Mouse (Mus musculus) limb, embryonic 14.5 days (tissue): ENCODE data around the gene Ndufa4l2. TPM values are rescaled to one million over a fixed set of nuclear protein-coding genes. Genes with fewer than 3 reads are reported as not detected.

Experiments
- ATAC-seq: fragments of 200-750 bp; cut with Nextera tagmentation; 2 replicates; pipeline ENCODE4 v1.8.0; 2017; ENCODE audit warnings: low read depth, moderate number of reproducible peaks, moderate TSS enrichment; ENCODE audit not compliant: low FRiP score
- DNase-seq: peaks from one replicate; pipeline ENCODE4 v3.0.0-alpha.2; 2015; ENCODE audit warnings: low spot score
- H3K27ac ChIP-seq: fragments of 300-500 bp; sonication (generic); replicated peaks from 2 replicates; pipeline ENCODE4 v1.5.1; 2014; ENCODE audit warnings: low read depth, mild to moderate bottlenecking, low read length, moderate library complexity, mixed read lengths
- H3K27me3 ChIP-seq: fragments of 300-500 bp; sonication (generic); 2 replicates; pipeline ENCODE4 v1.6.1; 2014; ENCODE audit warnings: low read length, mixed read lengths; ENCODE audit not compliant: control insufficient read depth, insufficient read depth
- H3K36me3 ChIP-seq: fragments of 300-500 bp; sonication (generic); 2 replicates; pipeline ENCODE4 v1.6.1; 2014; ENCODE audit warnings: mild to moderate bottlenecking, low read length, moderate library complexity, mixed read lengths; ENCODE audit not compliant: control insufficient read depth, insufficient read depth
- H3K4me1 ChIP-seq: fragments of 300-500 bp; sonication (generic); 2 replicates; pipeline ENCODE4 v1.6.1; 2014; ENCODE audit warnings: antibody characterized with exemption, low read length, mixed read lengths; ENCODE audit not compliant: control insufficient read depth, insufficient read depth
- H3K4me2 ChIP-seq: fragments of 300-500 bp; sonication (generic); replicated peaks from 2 replicates; pipeline ENCODE4 v1.6.1; 2014; ENCODE audit warnings: low read depth, mild to moderate bottlenecking, low read length, moderate library complexity; ENCODE audit not compliant: severe bottlenecking
- H3K4me3 ChIP-seq: fragments of 300-500 bp; sonication (generic); replicated peaks from 2 replicates; pipeline ENCODE4 v1.5.1; 2014; ENCODE audit warnings: low read length
- H3K9ac ChIP-seq: fragments of 300-500 bp; sonication (generic); 2 replicates; pipeline ENCODE4 v1.6.1; 2014; ENCODE audit warnings: mild to moderate bottlenecking, low read depth, low read length, moderate library complexity; ENCODE audit not compliant: severe bottlenecking
- H3K9me3 ChIP-seq: fragments of 300-500 bp; sonication (generic); 2 replicates; pipeline ENCODE4 v1.6.1; 2016; ENCODE audit warnings: low read length; ENCODE audit not compliant: control insufficient read depth
- POLR2A ChIP-seq: fragments of 200-500 bp; IDR thresholded peaks from 2 replicates; pipeline ENCODE4 v1.8.0; 2012; ENCODE audit warnings: inconsistent platforms, mild to moderate bottlenecking, moderate library complexity, borderline replicate concordance; ENCODE audit not compliant: insufficient read depth, insufficient read length; ENCODE audit errors: extremely low read depth
- WGBS: fragments of 180-500 bp; shearing (Covaris S2); extraction: QIAGEN DNeasy Blood & Tissue Kit; methylation state at CpG from one replicate; pipeline ENCODE4 v1.1.7; 2014; 5-methylcytosine and 5-hydroxymethylcytosine counted together
- polyA plus RNA-seq, 2 experiments: library from polyadenylated mRNA; depleted of rRNA in 1 of 2; stranded (reverse) in 1 of 2; unstranded in 1 of 2; fragments of >200 nt; fragmentation: Nextera tagmentation in 1 of 2; extraction: Ambion mirVana in 1 of 2; gene quantifications; 2 replicates each; pipeline versions ENCODE4 v1.2.1 to v1.2.3; 2012 to 2014

The Ndufa4l2 gene
- polyA plus RNA-seq, 2 experiments = 36.9 to 62.9 TPM

DNA sequence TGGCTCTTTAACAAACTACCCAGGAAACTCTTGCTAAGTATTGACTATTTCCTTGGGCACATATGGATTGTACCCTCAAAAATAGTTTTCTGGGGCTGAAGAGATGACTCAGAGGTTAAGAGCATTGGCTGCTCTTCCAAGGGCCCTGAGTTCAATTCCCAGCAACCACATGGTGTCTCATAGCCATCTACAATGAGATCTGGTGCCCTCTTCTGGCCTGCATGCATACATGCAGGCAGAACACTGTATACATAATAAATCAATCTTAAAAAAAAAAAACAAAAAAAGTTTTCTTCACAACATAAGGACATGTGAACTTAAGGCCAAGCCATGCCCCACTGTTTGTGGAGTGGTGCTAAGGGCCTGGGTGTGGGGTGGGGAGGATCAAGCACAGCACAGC, 46.4 kb downstream of the Ndufa4l2 start:
- no peaks in the 10 kb centered on the region for H3K4me1 ChIP-seq
- H3K27me3 ChIP-seq = no peaks in the 10 kb centered on the region
- DNase-seq (no peak), ATAC-seq (no peak)
- TF ChIP-seq POLR2A = no peak
- no peaks in the 10 kb centered on the region for H3K9me3 ChIP-seq
- H3K4me2 ChIP-seq = no peak overlapping the region
- no peak overlapping the region for H3K9ac ChIP-seq
- H3K4me3 ChIP-seq = no peak overlapping the region
- H3K36me3 ChIP-seq = peaks cover 95% of the 10 kb centered on the region
- H3K27ac ChIP-seq = no peak overlapping the region

DNA sequence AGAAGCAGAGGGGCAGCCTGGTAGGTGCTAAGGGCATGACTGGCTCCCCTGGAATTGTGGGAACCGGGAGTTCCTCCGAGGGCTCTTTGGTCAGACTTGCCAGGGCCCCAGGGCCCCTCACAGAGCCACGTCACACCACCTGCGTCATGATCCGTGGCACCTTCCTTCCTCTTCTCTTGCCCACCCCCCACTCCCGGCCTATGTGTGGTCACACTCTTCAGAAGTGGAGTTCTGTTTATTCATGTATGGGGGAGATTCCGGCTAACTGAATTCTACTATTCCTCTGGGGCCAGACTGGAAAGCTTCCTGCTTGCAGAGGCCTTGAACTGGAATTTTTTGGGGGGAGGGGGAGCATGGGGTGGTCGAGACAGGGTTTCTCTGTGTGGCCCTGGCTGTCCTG, 49.1 kb downstream of the Ndufa4l2 start:
- 76% methylated on average over 8 of the region's 8 CpGs for WGBS
- Histone ChIP-seq H3K27ac (no peak overlapping the region), H3K9ac (no peak overlapping the region), H3K4me3 (no peak overlapping the region), H3K27me3 (no peaks in the 10 kb centered on the region), H3K36me3 (peaks cover 92% of the 10 kb centered on the region), H3K4me1 (no peaks in the 10 kb centered on the region), H3K9me3 (no peaks in the 10 kb centered on the region), H3K4me2 (no peak overlapping the region)
- DNase-seq (peak; percentile 29), ATAC-seq (0 out of 2 replicates have a peak, but pooled peaks have one; percentile 12)
- TF ChIP-seq POLR2A = no peak

DNA sequence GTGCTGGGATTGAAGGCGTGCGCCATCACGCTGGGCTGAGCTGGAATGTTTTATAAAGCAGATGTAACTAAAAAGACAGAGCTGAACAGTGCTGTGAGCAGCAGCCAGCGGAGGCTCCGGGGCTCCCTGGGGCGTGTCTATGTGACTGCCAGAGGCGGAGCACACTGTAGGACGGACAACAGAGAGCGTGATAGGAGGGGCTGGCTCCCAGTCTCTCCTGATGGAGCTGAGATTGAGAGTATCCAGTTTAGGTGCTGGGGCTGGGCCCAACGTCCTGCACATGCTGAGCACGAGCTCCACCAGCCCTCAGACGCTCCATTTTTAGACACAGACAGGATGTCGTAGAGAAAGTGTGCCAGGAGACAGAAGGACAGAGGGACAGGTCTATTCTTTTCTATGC, 49.5 kb downstream of the Ndufa4l2 start:
- Histone ChIP-seq H3K27ac (no peak overlapping the region), H3K9ac (no peak overlapping the region), H3K36me3 (peaks cover 92% of the 10 kb centered on the region), H3K4me1 (no peaks in the 10 kb centered on the region), H3K27me3 (no peaks in the 10 kb centered on the region), H3K9me3 (no peaks in the 10 kb centered on the region), H3K4me2 (no peak overlapping the region), H3K4me3 (no peak overlapping the region)
- DNase-seq (peak; percentile 53), ATAC-seq (peak; percentile 67)
- no peak for TF ChIP-seq POLR2A
- 51% methylated on average over 13 of the region's 13 CpGs for WGBS

Other genes with a start within 250 kb of the Ndufa4l2 start
- gene Dctn2, start 248.6 kb upstream of the Ndufa4l2 start, polyA plus RNA-seq (2012; rRNA removed) = 221 and 240 TPM in 2 replicates
- gene Dctn2, start 248.6 kb upstream of the Ndufa4l2 start, polyA plus RNA-seq (2014; fragmentation: Nextera tagmentation; extraction: Ambion mirVana) = 168 and 178 TPM in 2 replicates
- 68.1 and 86.6 TPM in 2 replicates for gene Mbd6, start 225.9 kb upstream of the Ndufa4l2 start, polyA plus RNA-seq (2012; rRNA removed)
- 19.9 and 20.7 TPM in 2 replicates for gene Mbd6, start 225.9 kb upstream of the Ndufa4l2 start, polyA plus RNA-seq (2014; fragmentation: Nextera tagmentation; extraction: Ambion mirVana)
- gene Mars, start 203.2 kb upstream of the Ndufa4l2 start, polyA plus RNA-seq (2012; rRNA removed) = 78.5 and 79.8 TPM in 2 replicates
- 113 and 114 TPM in 2 replicates for gene Mars, start 203.2 kb upstream of the Ndufa4l2 start, polyA plus RNA-seq (2014; fragmentation: Nextera tagmentation; extraction: Ambion mirVana)
- 5.5 and 5.8 TPM in 2 replicates for gene Arhgap9, start 193.0 kb upstream of the Ndufa4l2 start, polyA plus RNA-seq (2012; rRNA removed)
- 5.6 and 7.5 TPM in 2 replicates for gene Arhgap9, start 193.0 kb upstream of the Ndufa4l2 start, polyA plus RNA-seq (2014; fragmentation: Nextera tagmentation; extraction: Ambion mirVana)
- 118 and 157 TPM in 2 replicates for gene Gli1, start 173.0 kb upstream of the Ndufa4l2 start, polyA plus RNA-seq (2012; rRNA removed)
- 16.4 and 19.9 TPM in 2 replicates for gene Gli1, start 173.0 kb upstream of the Ndufa4l2 start, polyA plus RNA-seq (2014; fragmentation: Nextera tagmentation; extraction: Ambion mirVana)
- 0.01 TPM in 1 of 2 replicates, not detected in the other for gene Inhbe, start 160.6 kb upstream of the Ndufa4l2 start, polyA plus RNA-seq (2012; rRNA removed)
- gene Inhbe, start 160.6 kb upstream of the Ndufa4l2 start, polyA plus RNA-seq (2014; fragmentation: Nextera tagmentation; extraction: Ambion mirVana) = not detected in 2 replicates
- not detected in 2 replicates for gene Inhbc, start 144.5 kb upstream of the Ndufa4l2 start, polyA plus RNA-seq (2012; rRNA removed)
- gene Inhbc, start 144.5 kb upstream of the Ndufa4l2 start, polyA plus RNA-seq (2014; fragmentation: Nextera tagmentation; extraction: Ambion mirVana) = not detected in 2 replicates
- gene R3hdm2, start 134.6 kb upstream of the Ndufa4l2 start, polyA plus RNA-seq (2012; rRNA removed) = 58.0 and 85.5 TPM in 2 replicates
- 38.3 and 39.5 TPM in 2 replicates for gene R3hdm2, start 134.6 kb upstream of the Ndufa4l2 start, polyA plus RNA-seq (2014; fragmentation: Nextera tagmentation; extraction: Ambion mirVana)
- gene Stac3, start 13.3 kb upstream of the Ndufa4l2 start, polyA plus RNA-seq (2012; rRNA removed) = 33.3 and 43.2 TPM in 2 replicates
- gene Stac3, start 13.3 kb upstream of the Ndufa4l2 start, polyA plus RNA-seq (2014; fragmentation: Nextera tagmentation; extraction: Ambion mirVana) = 2.0 and 4.4 TPM in 2 replicates
- gene Shmt2, start 7.5 kb downstream of the Ndufa4l2 start, polyA plus RNA-seq (2012; rRNA removed) = 146 and 178 TPM in 2 replicates
- gene Shmt2, start 7.5 kb downstream of the Ndufa4l2 start, polyA plus RNA-seq (2014; fragmentation: Nextera tagmentation; extraction: Ambion mirVana) = 89.4 and 94.6 TPM in 2 replicates
- 7.2 and 9.6 TPM in 2 replicates for gene Nxph4, start 19.6 kb downstream of the Ndufa4l2 start, polyA plus RNA-seq (2012; rRNA removed)
- gene Nxph4, start 19.6 kb downstream of the Ndufa4l2 start, polyA plus RNA-seq (2014; fragmentation: Nextera tagmentation; extraction: Ambion mirVana) = 17.5 and 19.9 TPM in 2 replicates
- gene Lrp1, start 106.2 kb downstream of the Ndufa4l2 start, polyA plus RNA-seq (2012; rRNA removed) = 261 and 271 TPM in 2 replicates
- gene Lrp1, start 106.2 kb downstream of the Ndufa4l2 start, polyA plus RNA-seq (2014; fragmentation: Nextera tagmentation; extraction: Ambion mirVana) = 146 and 172 TPM in 2 replicates
- gene Stat6, start 128.0 kb downstream of the Ndufa4l2 start, polyA plus RNA-seq (2012; rRNA removed) = 30.7 and 33.5 TPM in 2 replicates
- gene Stat6, start 128.0 kb downstream of the Ndufa4l2 start, polyA plus RNA-seq (2014; fragmentation: Nextera tagmentation; extraction: Ambion mirVana) = 22.2 and 24.6 TPM in 2 replicates
- gene Nemp1, start 151.9 kb downstream of the Ndufa4l2 start, polyA plus RNA-seq (2012; rRNA removed) = 12.3 and 13.9 TPM in 2 replicates
- gene Nemp1, start 151.9 kb downstream of the Ndufa4l2 start, polyA plus RNA-seq (2014; fragmentation: Nextera tagmentation; extraction: Ambion mirVana) = 9.0 and 10.2 TPM in 2 replicates
- gene Nab2, start 153.6 kb downstream of the Ndufa4l2 start, polyA plus RNA-seq (2012; rRNA removed) = 64.5 and 68.3 TPM in 2 replicates
- 16.4 and 19.9 TPM in 2 replicates for gene Nab2, start 153.6 kb downstream of the Ndufa4l2 start, polyA plus RNA-seq (2014; fragmentation: Nextera tagmentation; extraction: Ambion mirVana)
- gene Myo1a, start 190.2 kb downstream of the Ndufa4l2 start, polyA plus RNA-seq (2012; rRNA removed) = 1.2 and 1.7 TPM in 2 replicates
- gene Myo1a, start 190.2 kb downstream of the Ndufa4l2 start, polyA plus RNA-seq (2014; fragmentation: Nextera tagmentation; extraction: Ambion mirVana) = 0.30 and 0.48 TPM in 2 replicates
- 0.58 and 15.2 TPM in 2 replicates for gene Tac2, start 209.5 kb downstream of the Ndufa4l2 start, polyA plus RNA-seq (2012; rRNA removed)
- 0.44 and 0.84 TPM in 2 replicates for gene Tac2, start 209.5 kb downstream of the Ndufa4l2 start, polyA plus RNA-seq (2014; fragmentation: Nextera tagmentation; extraction: Ambion mirVana)
- 10.7 and 12.5 TPM in 2 replicates for gene Zbtb39, start 224.6 kb downstream of the Ndufa4l2 start, polyA plus RNA-seq (2012; rRNA removed)
- gene Zbtb39, start 224.6 kb downstream of the Ndufa4l2 start, polyA plus RNA-seq (2014; fragmentation: Nextera tagmentation; extraction: Ambion mirVana) = 4.2 and 4.4 TPM in 2 replicates
- gene Gpr182, start 236.8 kb downstream of the Ndufa4l2 start, polyA plus RNA-seq (2012; rRNA removed) = 0.88 and 1.4 TPM in 2 replicates
- 0.39 and 0.40 TPM in 2 replicates for gene Gpr182, start 236.8 kb downstream of the Ndufa4l2 start, polyA plus RNA-seq (2014; fragmentation: Nextera tagmentation; extraction: Ambion mirVana)
- 0.11 and 0.12 TPM in 2 replicates for gene Rdh1, start 244.8 kb downstream of the Ndufa4l2 start, polyA plus RNA-seq (2012; rRNA removed)
- gene Rdh1, start 244.8 kb downstream of the Ndufa4l2 start, polyA plus RNA-seq (2014; fragmentation: Nextera tagmentation; extraction: Ambion mirVana) = 0.08 TPM in 1 of 2 replicates, not detected in the other
- gene Rdh16f1, start 244.8 kb downstream of the Ndufa4l2 start, polyA plus RNA-seq (2012; rRNA removed) = 0.15 and 0.16 TPM in 2 replicates
- 0.59 TPM in 1 of 2 replicates, not detected in the other for gene Rdh16f1, start 244.8 kb downstream of the Ndufa4l2 start, polyA plus RNA-seq (2014; fragmentation: Nextera tagmentation; extraction: Ambion mirVana)